Mouse (Mus musculus) brain, embryonic 18.5 days (tissue): ENCODE results near the gene Tenm4.
A peak's percentile ranks its signal among the peaks of the same experiment; 100 is the strongest.

ENCODE experiments used
- DNase-seq: peaks from one replicate; pipeline ENCODE4 v3.0.0-alpha.2; 2012; ENCODE audit warnings: low read depth, low spot score

The Tenm4 gene

GRCm38 (mm10) chr7:96768718-96769117 lies 597.7 kb downstream of the Tenm4 start:
- no peak for DNase-seq

GRCm38 (mm10) chr7:96769784-96770183 lies 598.7 kb downstream of the Tenm4 start:
- no peak for DNase-seq

GRCm38 (mm10) chr7:96772966-96773365 lies 601.9 kb downstream of the Tenm4 start:
- no peak for DNase-seq

GRCm38 (mm10) chr7:96773585-96774225 lies 602.7 kb downstream of the Tenm4 start:
- DNase-seq, result no peak

- DNase-seq, result no peak
These were observed 604.0 kb downstream of the Tenm4 start for GRCm38 (mm10) chr7:96775080-96775486.

GRCm38 (mm10) chr7:96777938-96778600 lies 607.0 kb downstream of the Tenm4 start:
- no peak for DNase-seq

GRCm38 (mm10) chr7:96778601-96778969 lies 607.5 kb downstream of the Tenm4 start:
- DNase-seq, result no peak

- no peak for DNase-seq
These were observed 609.5 kb downstream of the Tenm4 start for GRCm38 (mm10) chr7:96780556-96780955.

- no peak for DNase-seq
These were observed 610.0 kb downstream of the Tenm4 start for GRCm38 (mm10) chr7:96781068-96781467.

GRCm38 (mm10) chr7:96782686-96783085 lies 611.6 kb downstream of the Tenm4 start:
- DNase-seq, result no peak

GRCm38 (mm10) chr7:96785808-96786207 lies 614.8 kb downstream of the Tenm4 start:
- no peak for DNase-seq

GRCm38 (mm10) chr7:96786262-96787044 lies 615.4 kb downstream of the Tenm4 start:
- peak; percentile 78 for DNase-seq

- DNase-seq, result no peak
These were observed 617.1 kb downstream of the Tenm4 start for GRCm38 (mm10) chr7:96788135-96788534.

- DNase-seq, result no peak
These were observed 619.3 kb downstream of the Tenm4 start for GRCm38 (mm10) chr7:96790326-96790725.

GRCm38 (mm10) chr7:96792456-96793229 lies 621.6 kb downstream of the Tenm4 start:
- no peak for DNase-seq

- peak; percentile 80 for DNase-seq
These were observed 625.1 kb downstream of the Tenm4 start for GRCm38 (mm10) chr7:96796033-96796741.

GRCm38 (mm10) chr7:96796788-96797485 lies 625.9 kb downstream of the Tenm4 start:
- no peak for DNase-seq

GRCm38 (mm10) chr7:96797716-96798332 lies 626.8 kb downstream of the Tenm4 start:
- DNase-seq, result no peak

GRCm38 (mm10) chr7:96799816-96800215 lies 628.8 kb downstream of the Tenm4 start:
- DNase-seq, result no peak

- no peak for DNase-seq
These were observed 630.3 kb downstream of the Tenm4 start for GRCm38 (mm10) chr7:96801368-96801767.
